9 mouse cellular contexts compared by ENCODE assay signal in the genomic region with DNA sequence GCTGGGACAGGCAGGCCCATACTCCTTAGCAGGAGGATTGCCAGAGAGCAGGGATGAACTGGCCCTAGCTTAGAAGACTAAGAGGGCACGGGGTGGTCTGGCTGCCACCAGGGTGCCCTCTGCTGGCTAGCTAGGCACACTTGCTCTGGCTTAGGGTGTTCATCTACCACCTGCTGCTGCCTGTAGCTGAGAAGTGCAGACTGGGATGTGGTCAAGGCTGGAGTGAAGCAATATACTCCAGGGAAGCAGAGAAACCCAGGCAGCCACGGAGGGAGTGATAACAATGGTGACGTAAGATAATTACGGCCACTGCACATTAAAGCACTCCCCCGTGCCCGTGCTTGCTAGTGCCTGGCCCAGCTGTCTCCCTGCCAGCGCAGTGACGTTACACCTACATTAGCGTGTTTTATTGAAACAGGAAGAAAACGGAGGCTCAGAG. TPM values are rescaled to one million over a fixed set of nuclear protein-coding genes. Genes with fewer than 3 reads are reported as not detected.
DNase-seq lines count a peak whose midpoint lies in the region; ATAC-seq and TF ChIP-seq lines count a peak whose summit lies in the region.
"Had no signal": no experiment of that assay in that cellular context is flagged by ENCODE, and none has a peak within 500 bp of the region (broad histone marks: within the 10 kb centered on the region; RNA-seq: fewer than 3 reads in every experiment).

No protein-coding gene starts in this region.

- peaks cover 44% of the 10 kb centered on the region for H3K27me3 ChIP-seq in forebrain, embryonic 13.5 days
- H3K27me3 ChIP-seq in forebrain, embryonic 10.5 days (ENCODE audit: poor library complexity, severe bottlenecking), result peaks cover 52% of the 10 kb centered on the region
- peaks cover 12% of the 10 kb centered on the region for H3K27me3 ChIP-seq in C2C12 (ENCODE audit: control insufficient read depth, insufficient read depth, insufficient read length)
- H3K27me3 ChIP-seq in embryonic facial prominence, embryonic 15.5 days, result peaks cover 47% of the 10 kb centered on the region
- peaks cover 8% of the 10 kb centered on the region for H3K27me3 ChIP-seq in hindbrain, embryonic 16.5 days (replicated peaks; ENCODE audit: control insufficient read depth, insufficient read depth, low read length)

- no peak overlapping the region for H3ac ChIP-seq in C2C12 (ENCODE audit: control insufficient read depth, insufficient read length, low read depth)

- H3K79me3 ChIP-seq in C2C12 (ENCODE audit: low read depth), result no peaks in the 10 kb centered on the region

- H3K4me1 ChIP-seq in forebrain, embryonic 13.5 days, result peaks cover 47% of the 10 kb centered on the region
- peaks cover 26% of the 10 kb centered on the region for H3K4me1 ChIP-seq in forebrain, embryonic 10.5 days
- peaks cover 7% of the 10 kb centered on the region for H3K4me1 ChIP-seq in embryonic facial prominence, embryonic 15.5 days
- peaks cover 15% of the 10 kb centered on the region for H3K4me1 ChIP-seq in hindbrain, embryonic 16.5 days (ENCODE audit: control insufficient read depth, insufficient read depth, low read depth, low read length)

- ATAC-seq in forebrain, embryonic 13.5 days, result no peak
- ATAC-seq in embryonic facial prominence, embryonic 15.5 days (ENCODE audit: insufficient number of reproducible peaks, low FRiP score, low TSS enrichment, low read depth), result peak; percentile 60; the same call in 1 of the 2 replicates
- peak; percentile 24; the same call in 1 of the 2 replicates for ATAC-seq in hindbrain, embryonic 16.5 days
- ATAC-seq in erythroblast, adult 5-6 weeks (replicated peaks; ENCODE audit: low FRiP score, poor library complexity, severe bottlenecking), result no peak

- 30% methylated on average over 10 of the region's 10 CpGs for WGBS in forebrain, embryonic 13.5 days
- WGBS in forebrain, embryonic 10.5 days, result 49% methylated on average over 10 of the region's 10 CpGs
- 31% methylated on average over 10 of the region's 10 CpGs for WGBS in embryonic facial prominence, embryonic 15.5 days
- WGBS in hindbrain, embryonic 16.5 days, result 26% methylated on average over 10 of the region's 10 CpGs

- no peak overlapping the region for H3K9ac ChIP-seq in forebrain, embryonic 13.5 days
- no peak overlapping the region for H3K9ac ChIP-seq in embryonic facial prominence, embryonic 15.5 days
- H3K9ac ChIP-seq in hindbrain, embryonic 16.5 days (ENCODE audit: low read depth, low read length), result no peak overlapping the region

- peak; percentile 84 for TF ChIP-seq CTCF in C2C12 (IDR thresholded peaks at IDR 0.05; ENCODE audit: control insufficient read depth, insufficient read depth, insufficient read length)

- H3K36me3 ChIP-seq in forebrain, embryonic 13.5 days (ENCODE audit: poor library complexity, severe bottlenecking), result peaks cover 5% of the 10 kb centered on the region; the same call in 1 of the 2 replicates
- H3K36me3 ChIP-seq in forebrain, embryonic 10.5 days (replicated peaks), result peaks cover 4% of the 10 kb centered on the region
- no peaks in the 10 kb centered on the region for H3K36me3 ChIP-seq in C2C12 (ENCODE audit: control insufficient read depth, insufficient read depth)
- no peaks in the 10 kb centered on the region for H3K36me3 ChIP-seq in embryonic facial prominence, embryonic 15.5 days
- no peaks in the 10 kb centered on the region for H3K36me3 ChIP-seq in hindbrain, embryonic 16.5 days (ENCODE audit: control insufficient read depth, insufficient read depth, low read length)
- H3K36me3 ChIP-seq: G1E had no signal

- peak overlapping the region; percentile 12; the same call in 1 of the 2 replicates for H3K4me2 ChIP-seq in forebrain, embryonic 13.5 days
- no peak overlapping the region for H3K4me2 ChIP-seq in embryonic facial prominence, embryonic 15.5 days (replicated peaks)
- H3K4me2 ChIP-seq in hindbrain, embryonic 16.5 days (ENCODE audit: low read length), result no peak overlapping the region

- no peaks in the 10 kb centered on the region for H3K79me2 ChIP-seq in C2C12 (ENCODE audit: control insufficient read depth, insufficient read depth)

- H3K27ac ChIP-seq in forebrain, embryonic 13.5 days, result no peak overlapping the region
- H3K27ac ChIP-seq in forebrain, embryonic 10.5 days, result no peak overlapping the region
- no peak overlapping the region for H3K27ac ChIP-seq in embryonic facial prominence, embryonic 15.5 days (replicated peaks)
- no peak overlapping the region for H3K27ac ChIP-seq in hindbrain, embryonic 16.5 days (ENCODE audit: low read depth, low read length)

- H3K4me3 ChIP-seq in forebrain, embryonic 13.5 days, result no peak overlapping the region
- no peak overlapping the region for H3K4me3 ChIP-seq in forebrain, embryonic 10.5 days
- H3K4me3 ChIP-seq in C2C12 (ENCODE audit: insufficient read depth, poor library complexity, severe bottlenecking), result no peak overlapping the region
- no peak overlapping the region for H3K4me3 ChIP-seq in embryonic facial prominence, embryonic 15.5 days (replicated peaks)
- H3K4me3 ChIP-seq in hindbrain, embryonic 16.5 days (ENCODE audit: low read length), result no peak overlapping the region

- DNase-seq in forebrain, embryonic 10.5 days (ENCODE audit: extremely low spot score, low spot score), result no peak
- peak; percentile 47 for DNase-seq in monocyte, adult 2 months (ENCODE audit: low read depth in 1 of 2, low spot score in 2 of 2)
- no peak for DNase-seq in spleen, postnatal 4 days (ENCODE audit: low spot score in 2 of 2)

- 0 out of 2 replicates have a peak, but pooled peaks cover 4% of the 10 kb centered on the region for H3K9me3 ChIP-seq in forebrain, embryonic 13.5 days (replicated peaks)
- no peaks in the 10 kb centered on the region for H3K9me3 ChIP-seq in forebrain, embryonic 10.5 days
- no peaks in the 10 kb centered on the region for H3K9me3 ChIP-seq in embryonic facial prominence, embryonic 15.5 days (replicated peaks)
- no peaks in the 10 kb centered on the region for H3K9me3 ChIP-seq in hindbrain, embryonic 16.5 days (ENCODE audit: control insufficient read depth, low read length)
- H3K9me3 ChIP-seq: G1E had no signal

TF ChIP-seq in C2C12, 6 proteins besides CTCF, POLR2A, EP300 and RAD21:
- TF ChIP-seq MYOD1 (IDR thresholded peaks at IDR 0.05; ENCODE audit: control insufficient read depth, insufficient read length, low read depth) (peak; percentile 99), MAX (IDR thresholded peaks at IDR 0.05) (peak; percentile 26), CEBPB (IDR thresholded peaks at IDR 0.05; ENCODE audit: low read depth) (peak; percentile 93), USF1 (IDR thresholded peaks at IDR 0.05; ENCODE audit: low read depth) (no peak)

RNA-seq across cellular contexts. Expression of a gene that starts 7.4 kb away (rescaled TPM):
- polyA plus RNA-seq in forebrain, embryonic 13.5 days (2015; fragmentation: Nextera tagmentation; extraction: Ambion mirVana), result 6.2 and 8.4 TPM in 2 replicates
- polyA plus RNA-seq in forebrain, embryonic 10.5 days (2016; fragmentation: Nextera tagmentation; extraction: Ambion mirVana), result 0.86 and 1.3 TPM in 2 replicates
- polyA plus RNA-seq in C2C12 (2012; fragmentation: generic; extraction: Trizol), result 0.40 TPM
- 0.88 and 1.2 TPM in 2 replicates for polyA plus RNA-seq in embryonic facial prominence, embryonic 15.5 days (2015; fragmentation: Nextera tagmentation; extraction: Ambion mirVana)
- polyA plus RNA-seq in hindbrain, embryonic 16.5 days (2015; fragmentation: Nextera tagmentation; extraction: Ambion mirVana), result 3.5 and 4.1 TPM in 2 replicates
- 2.3 and 8.8 TPM in 2 replicates for total RNA-seq in erythroblast, adult 5-6 weeks (2015; ENCODE audit: low replicate concordance)
- 0.94 and 2.0 TPM in 2 replicates for total RNA-seq in erythroblast, adult 5-6 weeks (2017; ENCODE audit: low replicate concordance)
- polyA plus RNA-seq: G1E had no signal

Comparison
In these comparisons a context has a peak if more than half of its experiments do, and no peak if none do; other contexts are left out.
1. ATAC-seq: peak in embryonic facial prominence, embryonic 15.5 days (single experiment) and hindbrain, embryonic 16.5 days (single experiment); none in forebrain, embryonic 13.5 days (single experiment) and erythroblast, adult 5-6 weeks (single experiment).
2. DNase-seq: peak in monocyte, adult 2 months (2 of 2); none in forebrain, embryonic 10.5 days (single experiment) and spleen, postnatal 4 days (0 of 2).